Mouse (Mus musculus) heart, embryonic 12.5 days (tissue): ENCODE results near the gene Gramd1c. TPM values are rescaled to one million over a fixed set of nuclear protein-coding genes. Genes with fewer than 3 reads are reported as not detected.

Experiments
- ATAC-seq: fragments of 200-750 bp; cut with Nextera tagmentation; 2 replicates; pipeline ENCODE4 v1.8.0; 2017; ENCODE audit warnings: moderate TSS enrichment, moderate library complexity; ENCODE audit not compliant: insufficient number of reproducible peaks, low FRiP score
- H3K27ac ChIP-seq: fragments of 300-500 bp; sonication (generic); 2 replicates; pipeline ENCODE4 v1.5.1; 2016; ENCODE audit warnings: mild to moderate bottlenecking, moderate library complexity; ENCODE audit not compliant: poor library complexity, severe bottlenecking
- H3K27me3 ChIP-seq: fragments of 300-500 bp; sonication (generic); replicated peaks from 2 replicates; pipeline ENCODE4 v1.6.1; 2016; ENCODE audit warnings: mild to moderate bottlenecking, moderate library complexity
- H3K36me3 ChIP-seq: fragments of 300-500 bp; sonication (generic); 2 replicates; pipeline ENCODE4 v1.6.1; 2016; ENCODE audit warnings: mild to moderate bottlenecking, moderate library complexity
- H3K4me1 ChIP-seq: fragments of 300-500 bp; sonication (generic); replicated peaks from 2 replicates; pipeline ENCODE4 v1.6.1; 2016; ENCODE audit warnings: mild to moderate bottlenecking
- H3K4me2 ChIP-seq: fragments of 300-500 bp; sonication (generic); 2 replicates; pipeline ENCODE4 v1.6.1; 2016; ENCODE audit warnings: mild to moderate bottlenecking, moderate library complexity
- H3K4me3 ChIP-seq: fragments of 300-500 bp; sonication (generic); 2 replicates; pipeline ENCODE4 v1.5.1; 2016; ENCODE audit warnings: mild to moderate bottlenecking
- H3K9ac ChIP-seq: fragments of 300-500 bp; sonication (generic); 2 replicates; pipeline ENCODE4 v1.6.1; 2016; ENCODE audit warnings: mild to moderate bottlenecking, moderate library complexity
- H3K9me3 ChIP-seq: fragments of 300-500 bp; sonication (generic); replicated peaks from 2 replicates; pipeline ENCODE4 v1.6.1; 2016; ENCODE audit warnings: mild to moderate bottlenecking, moderate library complexity
- WGBS: fragments of 180-500 bp; shearing (Covaris S2); methylation state at CpG from one replicate; pipeline ENCODE4 v1.1.7; 2016; 5-methylcytosine and 5-hydroxymethylcytosine counted together
- polyA plus RNA-seq: library from polyadenylated mRNA; unstranded; fragments of >200 nt; fragmentation: Nextera tagmentation; extraction: Ambion mirVana; gene quantifications from 2 replicates; pipeline ENCODE4 v1.2.1, GENCODE M21; 2016

Gene Gramd1c
- polyA plus RNA-seq, 1 experiment from 2014 or later: 7.6 TPM

- Histone ChIP-seq H3K27me3 (no peaks in the 10 kb centered on the region), H3K9ac (no peak overlapping the region), H3K4me1 (no peaks in the 10 kb centered on the region), H3K36me3 (0 out of 2 replicates have a peak, but pooled peaks cover 9% of the 10 kb centered on the region), H3K4me3 (no peak overlapping the region), H3K4me2 (no peak overlapping the region), H3K9me3 (no peaks in the 10 kb centered on the region), H3K27ac (no peak overlapping the region)
- 87% methylated on average over 4 of the region's 4 CpGs for WGBS
- no peak for ATAC-seq
Observed at GRCm38 (mm10) chr16:43958038-43958437, 105.1 kb downstream of the Gramd1c start.

- Histone ChIP-seq H3K9me3 (no peaks in the 10 kb centered on the region), H3K4me2 (no peak overlapping the region), H3K36me3 (0 out of 2 replicates have a peak, but pooled peaks cover 5% of the 10 kb centered on the region), H3K4me3 (no peak overlapping the region), H3K27ac (no peak overlapping the region), H3K9ac (no peak overlapping the region), H3K27me3 (no peaks in the 10 kb centered on the region), H3K4me1 (no peaks in the 10 kb centered on the region)
- 61% methylated on average over 6 of the region's 6 CpGs for WGBS
- ATAC-seq: no peak
Observed at GRCm38 (mm10) chr16:43954913-43955312, 108.2 kb downstream of the Gramd1c start.

- no peak for ATAC-seq
- no peaks in the 10 kb centered on the region for H3K9me3 ChIP-seq
- H3K9ac ChIP-seq: no peak overlapping the region
- no peak overlapping the region for H3K4me2 ChIP-seq
- no peaks in the 10 kb centered on the region for H3K4me1 ChIP-seq
- no peaks in the 10 kb centered on the region for H3K27me3 ChIP-seq
- H3K4me3 ChIP-seq: no peak overlapping the region
- 62% methylated on average over 4 of the region's 4 CpGs for WGBS
- no peak overlapping the region for H3K27ac ChIP-seq
- no peaks in the 10 kb centered on the region for H3K36me3 ChIP-seq
Observed at GRCm38 (mm10) chr16:43951591-43951990, 111.6 kb downstream of the Gramd1c start.

- Histone ChIP-seq H3K4me1 (no peaks in the 10 kb centered on the region), H3K9me3 (no peaks in the 10 kb centered on the region), H3K4me3 (no peak overlapping the region), H3K4me2 (no peak overlapping the region), H3K27me3 (no peaks in the 10 kb centered on the region), H3K9ac (no peak overlapping the region), H3K36me3 (no peaks in the 10 kb centered on the region), H3K27ac (no peak overlapping the region)
- 73% methylated on average over 3 of the region's 3 CpGs for WGBS
- ATAC-seq: no peak
Observed at GRCm38 (mm10) chr16:43945869-43946268, 117.3 kb downstream of the Gramd1c start.

- WGBS: 79% methylated on average over 3 of the region's 3 CpGs
- no peak for ATAC-seq
- no peaks in the 10 kb centered on the region for H3K4me1 ChIP-seq
- H3K9me3 ChIP-seq: no peaks in the 10 kb centered on the region
- H3K27me3 ChIP-seq: no peaks in the 10 kb centered on the region
- no peak overlapping the region for H3K27ac ChIP-seq
- H3K36me3 ChIP-seq: no peaks in the 10 kb centered on the region
- H3K9ac ChIP-seq: no peak overlapping the region
- no peak overlapping the region for H3K4me2 ChIP-seq
- no peak overlapping the region for H3K4me3 ChIP-seq
Observed at GRCm38 (mm10) chr16:43945351-43945750, 117.8 kb downstream of the Gramd1c start.

GRCm38 (mm10) chr16:43940846-43941245, 122.3 kb downstream of the Gramd1c start:
- Histone ChIP-seq H3K27ac (no peak overlapping the region), H3K27me3 (no peaks in the 10 kb centered on the region), H3K4me1 (no peaks in the 10 kb centered on the region), H3K4me2 (no peak overlapping the region), H3K36me3 (no peaks in the 10 kb centered on the region), H3K9me3 (no peaks in the 10 kb centered on the region), H3K9ac (no peak overlapping the region), H3K4me3 (no peak overlapping the region)
- 88% methylated on average over 4 of the region's 4 CpGs for WGBS
- ATAC-seq: no peak

- Histone ChIP-seq H3K4me1 (no peaks in the 10 kb centered on the region), H3K27me3 (no peaks in the 10 kb centered on the region), H3K9me3 (no peaks in the 10 kb centered on the region), H3K4me2 (no peak overlapping the region), H3K27ac (no peak overlapping the region), H3K9ac (no peak overlapping the region), H3K4me3 (no peak overlapping the region), H3K36me3 (no peaks in the 10 kb centered on the region)
- WGBS: 57% methylated on average over 3 of the region's 3 CpGs
- ATAC-seq: no peak
Observed at GRCm38 (mm10) chr16:43935892-43936291, 127.3 kb downstream of the Gramd1c start.

- H3K9me3 ChIP-seq: no peaks in the 10 kb centered on the region
- WGBS: 61% methylated on average over 3 of the region's 3 CpGs
- H3K4me3 ChIP-seq: no peak overlapping the region
- no peaks in the 10 kb centered on the region for H3K27me3 ChIP-seq
- no peak overlapping the region for H3K4me2 ChIP-seq
- H3K4me1 ChIP-seq: no peaks in the 10 kb centered on the region
- no peak overlapping the region for H3K27ac ChIP-seq
- H3K9ac ChIP-seq: no peak overlapping the region
- no peaks in the 10 kb centered on the region for H3K36me3 ChIP-seq
- no peak for ATAC-seq
Observed at GRCm38 (mm10) chr16:43935367-43935766, 127.8 kb downstream of the Gramd1c start.

GRCm38 (mm10) chr16:43934856-43935255, 128.3 kb downstream of the Gramd1c start:
- H3K4me1 ChIP-seq: no peaks in the 10 kb centered on the region
- H3K27me3 ChIP-seq: no peaks in the 10 kb centered on the region
- no peaks in the 10 kb centered on the region for H3K9me3 ChIP-seq
- 85% methylated on average over 8 of the region's 8 CpGs for WGBS
- no peaks in the 10 kb centered on the region for H3K36me3 ChIP-seq
- H3K27ac ChIP-seq: no peak overlapping the region
- H3K9ac ChIP-seq: no peak overlapping the region
- H3K4me3 ChIP-seq: no peak overlapping the region
- H3K4me2 ChIP-seq: no peak overlapping the region
- ATAC-seq: no peak

- Histone ChIP-seq H3K4me1 (no peaks in the 10 kb centered on the region), H3K36me3 (no peaks in the 10 kb centered on the region), H3K9ac (no peak overlapping the region), H3K27ac (no peak overlapping the region), H3K9me3 (no peaks in the 10 kb centered on the region), H3K27me3 (no peaks in the 10 kb centered on the region), H3K4me2 (no peak overlapping the region), H3K4me3 (no peak overlapping the region)
- ATAC-seq: no peak
- WGBS: 70% methylated on average over 6 of the region's 6 CpGs
Observed at GRCm38 (mm10) chr16:43933041-43933440, 130.1 kb downstream of the Gramd1c start.

- no peak overlapping the region for H3K27ac ChIP-seq
- no peak overlapping the region for H3K4me2 ChIP-seq
- ATAC-seq: no peak
- H3K4me3 ChIP-seq: no peak overlapping the region
- WGBS: 81% methylated on average over 7 of the region's 7 CpGs
- no peaks in the 10 kb centered on the region for H3K36me3 ChIP-seq
- H3K27me3 ChIP-seq: no peaks in the 10 kb centered on the region
- no peaks in the 10 kb centered on the region for H3K4me1 ChIP-seq
- no peak overlapping the region for H3K9ac ChIP-seq
- no peaks in the 10 kb centered on the region for H3K9me3 ChIP-seq
Observed at GRCm38 (mm10) chr16:43932319-43932718, 130.8 kb downstream of the Gramd1c start.

GRCm38 (mm10) chr16:43931502-43931901, 131.6 kb downstream of the Gramd1c start:
- ATAC-seq: no peak
- Histone ChIP-seq H3K4me1 (no peaks in the 10 kb centered on the region), H3K36me3 (no peaks in the 10 kb centered on the region), H3K4me3 (no peak overlapping the region), H3K9me3 (no peaks in the 10 kb centered on the region), H3K9ac (no peak overlapping the region), H3K27me3 (no peaks in the 10 kb centered on the region), H3K4me2 (no peak overlapping the region), H3K27ac (no peak overlapping the region)
- WGBS: 74% methylated on average over 3 of the region's 3 CpGs
